Mouse (Mus musculus): ENCODE measurements at regions not wholly inside any gene's neighbourhood (a gene's known extent, or its start where the extent isn't known, plus 50 kb on each side); places are given as distances from the start of the nearest gene placed in this dataset.

- H3K36me3 ChIP-seq = no peaks in the 10 kb centered on the region
- H3K4me3 ChIP-seq (replicated peaks) = no peak overlapping the region
- H3K9me3 ChIP-seq = no peaks in the 10 kb centered on the region
- WGBS = 43% methylated on average over 11 of the region's 11 CpGs
- ATAC-seq = no peak
- H3K27ac ChIP-seq = no peak overlapping the region
- no peaks in the 10 kb centered on the region for H3K27me3 ChIP-seq
- no peak overlapping the region for H3K9ac ChIP-seq (replicated peaks)
- no peak overlapping the region for H3K4me2 ChIP-seq (replicated peaks)
- peaks cover 8% of the 10 kb centered on the region; the same call in 1 of the 2 replicates for H3K4me1 ChIP-seq (replicated peaks)
These were observed 385.3 kb upstream of the Kcnab2 start for GRCm38 (mm10) chr4:152862818-152863614.

- 78% methylated on average over 9 of the region's 9 CpGs for WGBS
- Histone ChIP-seq H3K36me3 (no peaks in the 10 kb centered on the region), H3K27ac (no peak overlapping the region), H3K4me1 (replicated peaks) (peaks cover 8% of the 10 kb centered on the region; the same call in 1 of the 2 replicates), H3K9ac (replicated peaks) (no peak overlapping the region), H3K4me3 (replicated peaks) (no peak overlapping the region), H3K27me3 (no peaks in the 10 kb centered on the region), H3K9me3 (no peaks in the 10 kb centered on the region), H3K4me2 (replicated peaks) (no peak overlapping the region)
- ATAC-seq = no peak
These were observed 381.5 kb upstream of the Kcnab2 start for GRCm38 (mm10) chr4:152859161-152859560.

- no peak for ATAC-seq
- 84% methylated on average over 9 of the region's 9 CpGs for WGBS
- no peak overlapping the region for H3K27ac ChIP-seq
- no peak overlapping the region for H3K4me3 ChIP-seq (replicated peaks)
- H3K4me2 ChIP-seq (replicated peaks) = no peak overlapping the region
- no peak overlapping the region for H3K9ac ChIP-seq (replicated peaks)
- H3K9me3 ChIP-seq = no peaks in the 10 kb centered on the region
- H3K36me3 ChIP-seq = no peaks in the 10 kb centered on the region
- H3K27me3 ChIP-seq = no peaks in the 10 kb centered on the region
- no peaks in the 10 kb centered on the region for H3K4me1 ChIP-seq (replicated peaks)
These were observed 372.5 kb upstream of the Kcnab2 start for GRCm38 (mm10) chr4:152850147-152850546.

GRCm38 (mm10) chr4:152836080-152836479 lies 358.4 kb upstream of the Kcnab2 start:
- Histone ChIP-seq H3K4me3 (replicated peaks) (no peak overlapping the region), H3K9ac (replicated peaks) (no peak overlapping the region), H3K36me3 (no peaks in the 10 kb centered on the region), H3K4me1 (replicated peaks) (peaks cover 47% of the 10 kb centered on the region), H3K27ac (no peak overlapping the region), H3K4me2 (replicated peaks) (no peak overlapping the region), H3K27me3 (peaks cover 32% of the 10 kb centered on the region), H3K9me3 (no peaks in the 10 kb centered on the region)
- 43% methylated on average over 8 of the region's 8 CpGs for WGBS
- ATAC-seq = peak; percentile 35; the same call in 1 of the 2 replicates

DNA sequence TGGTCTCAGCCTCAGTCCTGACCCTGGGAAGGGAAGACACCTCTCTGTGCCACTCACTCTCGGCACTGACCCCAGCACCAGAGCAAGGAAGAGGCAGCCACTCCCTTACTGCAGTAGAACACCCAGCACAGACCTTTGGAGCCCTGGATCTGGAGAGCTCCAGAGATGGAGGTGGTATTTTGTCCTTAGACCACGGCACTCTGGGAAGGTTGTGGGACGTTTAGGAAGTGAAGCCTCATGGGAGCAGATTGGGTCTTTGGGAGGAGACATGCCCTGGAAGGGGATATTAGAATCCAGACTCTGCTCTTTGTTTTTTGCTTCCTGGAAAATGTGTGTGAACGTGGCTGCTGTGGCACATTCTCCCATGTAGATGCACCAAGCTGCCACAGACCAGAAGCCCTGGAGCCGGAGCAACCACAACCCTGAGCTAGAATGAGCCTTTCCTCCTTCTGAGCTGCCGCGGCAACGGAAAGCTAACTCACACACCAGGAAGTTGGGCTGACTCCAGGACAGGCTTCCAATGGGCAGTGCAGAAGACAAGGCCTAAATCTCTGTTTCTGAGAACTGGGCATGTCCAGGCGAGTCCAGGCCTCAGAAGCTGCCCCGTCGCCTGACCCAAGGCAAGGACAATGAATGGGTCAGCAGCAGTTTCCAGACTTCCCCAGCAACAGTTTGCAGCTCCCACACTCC lies 356.9 kb upstream of the Kcnab2 start:
- Histone ChIP-seq H3K4me2 (replicated peaks) (peak overlapping the region; percentile 19; the same call in 1 of the 2 replicates), H3K9me3 (0 out of 2 replicates have a peak, but pooled peaks cover 4% of the 10 kb centered on the region), H3K36me3 (no peaks in the 10 kb centered on the region), H3K4me3 (replicated peaks) (no peak overlapping the region), H3K27me3 (peaks cover 40% of the 10 kb centered on the region), H3K27ac (peak overlapping the region; percentile 79), H3K4me1 (replicated peaks) (peaks cover 47% of the 10 kb centered on the region), H3K9ac (replicated peaks) (no peak overlapping the region)
- 51% methylated on average over 11 of the region's 11 CpGs for WGBS
- peak; percentile 31 for ATAC-seq

DNA sequence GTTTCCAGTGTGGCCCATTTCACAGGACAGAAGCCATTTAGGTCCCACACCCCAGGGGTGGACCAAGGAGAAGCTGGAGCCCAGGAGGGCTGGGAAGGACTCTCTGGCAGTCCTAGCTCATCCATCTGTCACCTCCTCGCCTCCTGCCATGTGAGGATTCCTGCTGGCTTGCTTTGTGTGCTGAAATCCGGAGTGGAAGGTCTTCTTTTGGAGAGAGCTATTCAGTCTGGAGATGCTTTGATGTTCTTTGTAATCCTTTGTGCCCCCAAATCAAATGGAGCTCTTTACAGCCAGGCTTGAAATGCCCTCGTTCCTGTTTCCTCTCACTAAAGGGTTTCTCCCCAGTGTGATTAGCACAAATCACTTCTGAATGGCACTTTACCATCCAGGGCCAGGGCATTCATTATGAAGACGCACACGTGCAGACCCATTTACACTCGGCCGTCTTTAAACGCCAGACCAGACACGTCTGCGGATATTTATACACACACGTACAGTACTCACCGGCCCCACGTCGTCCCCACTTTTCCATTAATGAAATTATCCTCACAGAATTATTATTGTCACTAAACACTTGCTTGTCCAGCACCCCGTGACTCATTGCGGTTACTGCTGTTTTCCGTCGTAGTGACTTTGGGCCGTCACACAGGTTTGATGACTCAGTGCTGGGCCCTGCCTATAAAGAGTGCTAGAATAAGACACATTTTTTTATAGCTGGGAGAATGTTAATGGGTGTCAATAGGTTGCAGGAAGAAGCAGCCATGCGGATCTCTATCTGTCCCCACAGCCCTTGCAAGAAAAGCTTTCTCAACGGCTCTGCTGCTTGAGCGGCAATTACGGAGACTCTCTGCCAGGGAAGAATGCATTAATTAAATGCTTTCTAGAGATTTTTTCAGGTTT lies 356.0 kb upstream of the Kcnab2 start:
- H3K9ac ChIP-seq (replicated peaks) = peak overlapping the region; percentile 24; the same call in 1 of the 2 replicates
- H3K36me3 ChIP-seq = no peaks in the 10 kb centered on the region
- 0 out of 2 replicates have a peak, but pooled peaks cover 4% of the 10 kb centered on the region for H3K9me3 ChIP-seq
- peak; percentile 82 for ATAC-seq
- peak overlapping the region; percentile 79 for H3K27ac ChIP-seq
- H3K4me3 ChIP-seq (replicated peaks) = no peak overlapping the region
- peaks cover 47% of the 10 kb centered on the region for H3K4me1 ChIP-seq (replicated peaks)
- H3K4me2 ChIP-seq (replicated peaks) = peak overlapping the region; percentile 19
- peaks cover 39% of the 10 kb centered on the region for H3K27me3 ChIP-seq
- WGBS = 5% methylated on average over 23 of the region's 23 CpGs

- Histone ChIP-seq H3K27ac (peak overlapping the region; percentile 79), H3K27me3 (peaks cover 33% of the 10 kb centered on the region), H3K4me2 (replicated peaks) (0 out of 2 replicates have a peak overlapping the region, but pooled peaks have one; percentile 19), H3K9ac (replicated peaks) (0 out of 2 replicates have a peak overlapping the region, but pooled peaks have one; percentile 24), H3K4me3 (replicated peaks) (no peak overlapping the region), H3K4me1 (replicated peaks) (peaks cover 47% of the 10 kb centered on the region), H3K36me3 (no peaks in the 10 kb centered on the region), H3K9me3 (peaks cover 12% of the 10 kb centered on the region)
- 49% methylated on average over 10 of the region's 10 CpGs for WGBS
- ATAC-seq = peak; percentile 37
These were observed 355.2 kb upstream of the Kcnab2 start for GRCm38 (mm10) chr4:152832757-152833363.

DNA sequence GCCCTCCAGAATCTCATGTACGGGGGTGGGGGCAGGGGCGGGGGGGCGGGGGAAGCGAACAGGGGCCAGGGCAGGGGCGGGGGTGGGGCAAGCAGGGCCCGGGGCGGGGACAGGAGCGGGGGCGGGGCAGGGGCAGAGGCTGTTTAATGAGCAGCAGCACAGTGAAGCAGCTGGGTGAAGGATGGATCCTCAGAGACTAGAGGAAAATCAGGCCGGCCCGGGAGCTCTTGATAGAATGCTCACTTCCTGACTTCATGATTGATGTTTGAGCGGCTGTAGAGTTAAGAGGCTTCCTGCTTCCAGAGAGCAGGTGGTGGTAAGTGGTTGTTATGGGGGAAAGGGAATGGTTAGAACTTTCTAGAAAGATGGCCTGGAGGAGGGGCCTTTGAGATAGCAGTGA lies 347.5 kb upstream of the Kcnab2 start:
- Histone ChIP-seq H3K9ac (replicated peaks) (no peak overlapping the region), H3K27me3 (peaks cover 14% of the 10 kb centered on the region), H3K4me2 (replicated peaks) (no peak overlapping the region), H3K27ac (no peak overlapping the region), H3K4me1 (replicated peaks) (peaks cover 10% of the 10 kb centered on the region; the same call in 1 of the 2 replicates), H3K4me3 (replicated peaks) (no peak overlapping the region), H3K36me3 (no peaks in the 10 kb centered on the region), H3K9me3 (peaks cover 10% of the 10 kb centered on the region)
- ATAC-seq = 0 out of 2 replicates have a peak, but pooled peaks have one; percentile 30
- 43% methylated on average over 8 of the region's 12 CpGs for WGBS

- Histone ChIP-seq H3K36me3 (no peaks in the 10 kb centered on the region), H3K4me2 (replicated peaks) (no peak overlapping the region), H3K9me3 (no peaks in the 10 kb centered on the region), H3K9ac (replicated peaks) (no peak overlapping the region), H3K4me1 (replicated peaks) (no peaks in the 10 kb centered on the region), H3K27me3 (no peaks in the 10 kb centered on the region), H3K27ac (no peak overlapping the region), H3K4me3 (replicated peaks) (no peak overlapping the region)
- ATAC-seq = no peak
- 88% methylated on average over 17 of the region's 17 CpGs for WGBS
These were observed 338.6 kb upstream of the Kcnab2 start for GRCm38 (mm10) chr4:152816139-152816757.

DNA sequence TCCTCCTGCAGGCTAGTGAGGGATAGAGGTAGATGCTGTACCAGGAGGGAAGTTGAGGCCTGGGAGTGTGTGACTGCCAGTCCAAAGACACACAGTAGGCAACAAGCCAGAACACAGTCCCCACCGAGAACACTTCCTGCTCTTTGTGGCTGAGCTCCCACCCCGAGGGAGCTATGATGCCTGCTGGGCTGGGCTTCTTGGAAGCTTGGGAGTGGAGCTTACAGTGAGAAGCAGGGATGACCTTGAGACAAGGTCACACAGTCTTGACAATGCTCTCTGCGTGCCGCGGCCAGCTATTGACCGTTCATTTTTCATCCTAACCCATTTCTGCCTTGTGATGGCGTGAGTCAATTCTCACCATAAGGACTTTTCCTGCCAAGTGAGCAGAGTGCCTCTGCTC lies 328.9 kb upstream of the Kcnab2 start:
- no peaks in the 10 kb centered on the region for H3K9me3 ChIP-seq
- no peak overlapping the region for H3K4me2 ChIP-seq (replicated peaks)
- no peaks in the 10 kb centered on the region for H3K27me3 ChIP-seq
- H3K4me1 ChIP-seq (replicated peaks) = no peaks in the 10 kb centered on the region
- WGBS = 89% methylated on average over 7 of the region's 7 CpGs
- no peak overlapping the region for H3K27ac ChIP-seq
- H3K9ac ChIP-seq (replicated peaks) = no peak overlapping the region
- no peak for ATAC-seq
- H3K4me3 ChIP-seq (replicated peaks) = no peak overlapping the region
- no peaks in the 10 kb centered on the region for H3K36me3 ChIP-seq

GRCm38 (mm10) chr4:152799392-152799791 lies 321.7 kb upstream of the Kcnab2 start:
- Histone ChIP-seq H3K9me3 (no peaks in the 10 kb centered on the region), H3K4me3 (replicated peaks) (no peak overlapping the region), H3K27ac (no peak overlapping the region), H3K4me1 (replicated peaks) (no peaks in the 10 kb centered on the region), H3K9ac (replicated peaks) (no peak overlapping the region), H3K27me3 (no peaks in the 10 kb centered on the region), H3K36me3 (no peaks in the 10 kb centered on the region), H3K4me2 (replicated peaks) (no peak overlapping the region)
- WGBS = 17% methylated on average over 10 of the region's 10 CpGs
- ATAC-seq = no peak
